Mouse (Mus musculus) thymus, postnatal 4 days (tissue): ENCODE data around the gene Muc1.

Experiments
- DNase-seq: peaks from one replicate; pipeline ENCODE4 v3.0.0; 2021

Gene Muc1

DNA sequence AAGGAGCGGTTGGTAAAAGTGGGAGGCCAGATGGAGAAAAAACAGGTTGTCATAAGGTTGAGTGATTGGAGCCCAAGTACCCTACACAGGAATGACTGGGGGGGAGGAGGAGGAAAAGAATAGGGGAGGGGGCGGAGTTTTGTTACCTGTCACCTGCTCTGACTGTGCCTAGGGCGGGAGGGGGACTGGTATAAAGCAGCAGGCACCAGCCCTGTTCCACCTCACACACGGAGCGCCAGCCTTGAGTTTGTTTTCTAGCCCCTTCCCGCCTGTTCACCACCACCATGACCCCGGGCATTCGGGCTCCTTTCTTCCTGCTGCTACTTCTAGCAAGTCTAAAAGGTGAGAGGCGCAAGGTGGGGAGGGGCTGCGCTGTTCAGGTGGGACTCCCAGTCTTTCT lies at the start of gene Muc1:
Gene Muc1, plus strand, starts transcription at position 222 of the 400 bp plus-strand sequence.
- no peak for DNase-seq

DNA sequence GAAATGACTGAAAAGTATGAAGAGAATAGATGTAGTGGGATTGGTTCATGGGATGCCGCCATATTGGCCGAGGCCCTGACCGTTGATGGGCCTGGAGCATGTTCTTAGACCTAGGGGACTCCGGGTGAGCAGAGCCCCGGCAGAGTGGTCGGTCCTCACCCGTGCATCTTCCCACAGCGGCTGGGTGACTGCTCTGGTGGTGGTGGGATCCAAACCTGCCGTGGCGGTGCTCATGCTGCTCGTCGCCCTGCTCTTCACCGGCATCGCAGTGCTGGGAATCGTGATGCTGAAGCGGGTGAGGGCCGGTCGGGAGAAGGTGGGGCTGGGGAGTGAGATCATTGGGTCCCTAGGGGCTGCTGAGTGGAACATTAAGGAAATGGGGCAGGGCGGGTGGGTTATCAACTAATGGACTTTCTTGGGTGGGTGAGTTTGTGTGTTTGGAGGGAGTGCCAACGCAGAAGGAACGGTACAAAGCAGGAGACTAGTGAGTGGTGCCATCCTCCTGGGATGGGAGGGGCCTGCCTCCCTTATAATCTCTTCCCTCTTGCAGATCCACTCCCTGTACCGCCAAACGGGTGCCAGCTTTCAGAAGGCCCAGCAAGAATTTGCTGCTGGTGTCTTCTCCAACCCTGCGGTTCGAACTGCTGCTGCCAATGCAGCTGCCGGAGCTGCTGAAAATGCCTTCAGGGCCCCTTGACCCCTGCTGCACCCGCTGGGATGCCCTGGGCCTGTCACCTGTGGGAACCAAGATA lies 46.9 kb upstream of the Muc1 start:
- DNase-seq = peak; percentile 27

DNA sequence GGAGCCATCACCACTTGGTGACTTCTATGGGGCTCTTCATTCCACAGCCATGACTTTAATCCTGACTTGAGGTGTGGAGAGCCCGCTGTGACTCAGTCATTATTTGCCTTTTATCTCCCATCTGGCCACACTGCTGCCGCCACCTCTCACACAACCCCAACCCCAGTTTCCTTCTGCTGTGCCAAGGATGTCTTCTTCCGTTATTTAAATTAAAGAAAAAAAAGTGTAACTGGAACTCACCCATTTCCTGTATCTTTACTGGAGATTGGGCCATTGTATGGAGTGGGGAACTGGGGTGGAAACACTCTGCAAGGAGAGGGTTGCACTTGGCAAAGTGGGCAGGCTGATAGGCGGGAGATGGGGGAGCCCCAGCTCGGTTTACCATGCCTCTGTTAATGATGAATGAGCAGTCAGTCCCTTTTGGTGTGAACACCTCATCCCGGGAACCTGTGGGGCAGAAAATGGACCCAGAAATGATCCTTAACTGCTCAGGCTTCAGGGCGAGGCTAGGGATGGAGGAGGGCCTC lies 46.3 kb upstream of the Muc1 start:
- DNase-seq = peak; percentile 28

DNA sequence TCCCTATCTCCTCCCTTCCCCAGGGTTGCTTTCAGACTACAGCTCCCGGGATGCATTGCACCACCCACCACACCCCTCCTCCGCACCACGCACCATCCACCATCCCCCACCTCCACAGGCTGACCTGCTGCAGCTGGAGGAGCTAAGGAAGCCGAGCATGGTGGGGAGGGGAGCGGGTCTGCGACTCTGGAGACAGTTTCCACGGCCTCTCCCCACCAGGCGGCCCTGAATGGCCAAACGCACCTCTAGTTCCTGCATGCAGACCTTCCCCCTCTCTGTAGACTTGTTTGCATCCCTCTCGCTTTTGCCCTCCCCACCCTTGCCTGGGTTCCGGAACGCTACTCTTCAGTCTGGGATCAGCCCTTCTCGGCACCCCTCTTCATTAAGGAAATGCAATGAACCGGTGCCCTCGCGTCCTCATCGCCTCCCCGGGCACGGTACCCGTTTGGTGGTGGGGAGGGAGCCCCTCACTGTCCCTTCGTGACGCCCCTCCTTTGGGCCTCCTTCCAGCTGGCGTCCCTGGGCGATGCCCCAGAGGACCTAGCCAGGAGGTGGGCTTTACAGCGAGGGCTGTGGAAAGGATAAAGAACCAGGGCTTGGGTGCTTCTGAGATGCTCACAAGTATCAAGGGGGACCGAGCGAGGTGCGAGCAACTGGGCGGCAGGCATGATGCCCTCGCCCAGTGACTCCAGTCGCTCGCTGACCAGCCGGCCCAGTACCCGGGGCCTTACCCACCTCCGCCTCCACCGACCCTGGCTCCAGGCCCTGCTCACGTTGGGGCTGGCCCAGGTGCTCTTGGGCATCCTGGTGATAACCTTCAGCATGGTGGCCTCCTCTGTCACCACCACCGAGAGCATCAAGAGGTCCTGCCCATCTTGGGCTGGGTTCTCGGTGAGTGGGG lies 45.5 kb upstream of the Muc1 start, which contains the start of gene Fam189b:
Gene Fam189b, plus strand, starts transcription at position 86 of the 901 bp plus-strand sequence.
- peak; percentile 88 for DNase-seq

DNA sequence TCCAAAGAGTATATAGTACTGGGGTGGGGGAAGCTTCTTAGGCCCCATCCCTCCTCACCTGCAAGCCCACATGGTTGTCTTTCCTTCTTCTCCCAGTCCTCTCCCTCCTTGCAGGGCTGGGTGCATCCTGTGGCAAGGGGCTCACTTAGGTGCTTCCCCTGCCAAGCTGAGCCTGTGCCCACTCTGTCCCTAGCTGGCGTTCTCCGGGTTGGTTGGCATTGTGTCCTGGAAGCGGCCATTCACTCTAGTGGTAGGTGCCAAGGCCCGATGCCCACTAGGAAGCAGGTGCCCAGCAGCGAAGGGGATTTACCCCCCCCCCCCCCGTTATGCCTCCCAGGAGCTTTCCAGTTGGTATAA lies 44.9 kb upstream of the Muc1 start:
- DNase-seq = peak; percentile 33

DNA sequence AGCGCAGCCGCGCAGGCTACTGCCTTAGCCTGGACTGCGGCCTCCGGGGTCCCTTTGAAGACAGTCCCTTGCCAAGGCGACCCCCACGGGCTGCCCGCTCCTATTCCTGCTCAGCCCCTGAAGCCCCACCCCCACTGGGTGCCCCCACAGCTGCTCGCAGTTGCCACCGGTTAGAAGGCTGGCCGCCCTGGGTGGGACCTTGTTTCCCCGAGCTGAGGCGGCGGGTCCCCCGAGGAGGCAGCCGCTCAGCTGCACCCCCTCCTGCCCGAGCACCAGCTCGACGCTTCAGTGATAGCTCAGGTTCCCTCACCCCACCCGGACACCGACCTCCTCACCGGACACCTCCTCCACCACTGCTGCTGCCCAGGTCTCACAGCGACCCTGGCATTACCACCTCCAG lies 41.7 kb upstream of the Muc1 start:
- DNase-seq = peak; percentile 88

DNA sequence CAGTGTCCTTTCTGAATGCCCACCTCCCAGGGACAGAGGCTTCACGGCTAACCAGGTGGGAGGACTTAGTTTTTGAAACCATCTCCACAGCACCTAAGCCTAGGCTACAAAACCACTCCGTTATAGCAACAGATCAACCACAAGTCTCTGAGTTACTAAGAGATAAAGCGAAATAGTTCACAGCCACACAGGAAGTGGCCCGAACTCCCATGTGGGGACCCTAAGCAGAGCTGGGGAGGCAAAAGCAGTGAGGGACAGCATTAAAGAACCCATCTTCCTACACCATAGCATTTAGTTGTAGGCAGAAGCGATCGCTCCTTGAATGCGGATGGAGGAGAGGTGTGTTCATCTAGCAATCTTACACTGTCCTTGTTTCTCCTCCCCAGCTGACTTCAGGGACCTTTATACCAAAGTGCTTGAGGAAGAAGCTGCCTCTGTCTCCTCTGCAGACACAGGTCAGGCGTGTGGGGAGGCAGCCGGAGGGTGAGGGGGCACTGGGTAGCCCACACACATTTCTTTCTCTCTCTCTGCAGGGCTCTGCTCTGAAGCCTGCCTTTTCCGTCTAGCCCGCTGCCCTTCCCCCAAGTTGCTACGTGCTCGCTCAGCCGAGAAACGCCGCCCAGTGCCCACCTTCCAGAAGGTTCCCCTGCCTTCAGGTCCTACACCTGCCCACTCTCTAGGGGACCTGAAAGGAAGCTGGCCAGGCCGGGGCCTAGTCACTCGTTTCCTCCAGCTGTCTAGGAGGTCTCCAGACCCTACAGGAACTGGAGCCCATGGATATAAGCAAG lies 41.0 kb upstream of the Muc1 start:
- DNase-seq = peak; percentile 80

DNA sequence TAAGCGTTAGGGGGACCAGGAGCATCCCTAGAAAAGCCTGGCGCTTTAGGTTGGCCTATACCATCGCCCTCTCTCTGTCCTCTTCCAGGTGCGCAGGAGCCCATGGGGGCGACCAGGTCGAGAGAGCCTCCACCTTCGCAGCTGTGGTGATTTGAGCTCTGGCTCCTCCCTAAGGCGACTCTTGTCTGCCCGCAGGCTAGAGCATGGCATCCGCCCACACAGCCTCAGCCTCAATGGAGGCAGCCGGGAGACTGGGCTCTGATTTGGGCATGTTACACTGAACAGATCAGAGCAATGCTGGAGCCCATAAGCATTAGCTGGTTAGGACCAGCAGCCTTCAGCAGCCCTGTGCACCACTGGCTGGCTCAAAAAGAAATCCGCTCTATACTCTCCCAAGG lies 40.4 kb upstream of the Muc1 start:
- peak; percentile 75 for DNase-seq

DNA sequence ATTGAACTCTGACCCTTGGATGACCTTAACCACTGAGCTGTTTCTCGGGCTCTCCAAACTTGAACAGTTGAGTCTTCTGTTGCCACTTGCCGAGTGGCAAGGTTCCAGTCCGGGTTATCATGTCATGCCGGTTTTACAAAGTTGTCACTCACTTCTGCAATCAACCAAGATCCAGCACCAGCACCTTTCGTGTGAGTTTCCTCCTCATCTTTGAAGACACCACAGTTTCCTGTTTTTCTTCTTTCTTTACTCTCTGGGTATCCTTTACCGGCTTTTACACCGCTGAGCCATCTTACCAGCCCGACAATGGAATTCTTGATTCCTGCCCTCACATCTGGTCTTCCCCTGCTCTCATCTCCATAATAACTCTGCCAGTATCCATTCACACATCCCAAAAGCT lies 38.4 kb upstream of the Muc1 start:
- peak; percentile 62 for DNase-seq

DNA sequence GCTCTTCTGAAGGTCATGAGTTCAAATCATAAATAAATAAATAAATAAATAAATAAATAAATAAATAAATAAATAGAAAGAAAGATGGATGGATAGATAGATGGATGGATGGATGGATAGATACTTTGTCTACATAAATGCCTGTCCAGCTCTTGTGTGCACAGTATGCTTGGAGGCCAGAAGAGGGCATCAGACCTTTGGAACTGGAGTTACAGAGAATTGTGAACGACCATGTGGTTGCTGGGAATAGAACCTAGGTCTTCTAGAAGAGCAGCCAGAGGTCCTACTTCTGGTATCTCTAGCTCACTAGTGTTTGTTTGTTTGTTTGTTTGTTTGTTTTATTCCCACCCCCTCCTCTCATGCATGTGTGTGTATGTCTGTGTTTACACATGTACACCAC lies 35.5 kb upstream of the Muc1 start:
- peak; percentile 13 for DNase-seq

DNA sequence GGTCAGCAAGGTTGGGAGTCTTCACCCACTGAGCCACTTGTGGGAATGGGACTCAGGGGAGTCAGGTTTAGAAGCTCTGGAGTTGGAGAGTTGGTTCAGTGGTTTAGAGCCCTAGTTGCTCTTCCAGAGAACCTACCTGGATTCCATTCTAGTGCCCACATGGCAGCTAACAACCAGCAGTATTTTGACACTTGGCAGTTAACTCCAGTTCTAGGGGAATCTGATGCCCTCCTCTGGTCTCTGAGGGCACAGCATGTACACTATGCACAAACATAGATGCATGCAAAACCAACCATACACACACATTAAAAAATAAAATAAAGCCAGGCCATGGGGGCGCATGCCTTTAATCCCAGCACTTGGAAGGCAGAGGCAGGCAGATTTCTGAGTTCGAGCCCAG lies 35.0 kb upstream of the Muc1 start:
- DNase-seq = peak; percentile 77

DNA sequence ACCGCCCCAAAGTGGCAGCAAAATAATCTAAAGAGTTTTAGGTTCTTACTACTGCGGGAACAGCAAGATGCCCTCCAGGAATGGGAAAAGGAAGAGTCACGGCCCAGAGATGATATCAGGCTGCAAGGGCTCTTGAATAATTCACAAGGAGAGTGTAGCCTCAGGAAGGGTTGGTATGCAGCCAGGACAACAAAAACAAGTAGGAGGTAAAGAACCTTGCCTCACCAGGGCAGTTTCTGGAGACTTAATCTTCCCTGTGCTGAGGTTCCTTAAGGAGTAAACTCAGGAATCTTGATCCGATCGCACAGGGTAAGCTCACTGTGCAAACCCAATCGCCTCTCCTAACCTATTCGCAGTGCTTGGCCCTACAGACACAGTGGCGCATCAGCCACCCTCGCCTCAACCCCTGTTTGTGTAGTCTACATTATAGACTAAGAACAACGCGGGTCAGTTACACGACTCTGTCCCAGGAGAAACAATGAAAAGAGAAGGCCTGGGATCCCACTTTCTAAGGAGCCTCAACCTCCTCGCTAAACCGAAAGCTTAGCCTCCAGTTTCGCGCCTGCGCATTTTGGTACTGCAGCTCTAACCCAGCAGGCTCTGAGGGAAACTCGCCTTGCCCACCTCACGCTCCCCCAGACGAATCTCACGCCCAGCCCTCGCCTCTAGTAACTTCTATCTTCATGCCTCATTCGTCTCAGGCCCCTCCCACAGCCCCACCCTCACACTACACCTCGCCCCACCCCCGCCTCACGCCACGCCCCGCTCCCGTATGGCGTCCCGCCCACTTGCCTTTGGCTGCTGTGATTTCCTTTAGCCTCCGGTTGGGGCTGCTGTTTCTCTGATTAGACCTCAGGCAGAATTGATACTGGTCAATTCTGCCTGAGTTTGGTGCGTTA lies 32.6 kb upstream of the Muc1 start:
- peak; percentile 95 for DNase-seq

DNA sequence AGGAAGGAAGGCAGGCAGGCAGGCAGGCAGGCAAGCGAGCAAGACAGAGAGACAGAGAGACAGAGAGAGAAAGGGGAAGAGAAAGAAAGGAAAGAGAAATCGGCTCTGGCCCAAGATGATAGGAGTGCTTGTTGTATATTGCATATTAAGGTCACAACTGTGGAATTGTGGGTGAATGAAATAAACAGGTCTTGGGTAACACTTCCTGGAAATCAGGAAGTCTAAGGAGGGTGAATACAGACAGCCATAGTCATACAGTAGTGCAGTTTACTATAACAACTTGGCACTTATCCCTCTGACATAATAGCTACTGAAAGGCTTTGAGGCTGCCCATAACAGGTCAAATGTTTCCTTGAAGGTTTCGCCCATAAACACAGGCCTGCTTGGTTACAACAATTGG lies 29.0 kb upstream of the Muc1 start:
- DNase-seq = no peak

DNA sequence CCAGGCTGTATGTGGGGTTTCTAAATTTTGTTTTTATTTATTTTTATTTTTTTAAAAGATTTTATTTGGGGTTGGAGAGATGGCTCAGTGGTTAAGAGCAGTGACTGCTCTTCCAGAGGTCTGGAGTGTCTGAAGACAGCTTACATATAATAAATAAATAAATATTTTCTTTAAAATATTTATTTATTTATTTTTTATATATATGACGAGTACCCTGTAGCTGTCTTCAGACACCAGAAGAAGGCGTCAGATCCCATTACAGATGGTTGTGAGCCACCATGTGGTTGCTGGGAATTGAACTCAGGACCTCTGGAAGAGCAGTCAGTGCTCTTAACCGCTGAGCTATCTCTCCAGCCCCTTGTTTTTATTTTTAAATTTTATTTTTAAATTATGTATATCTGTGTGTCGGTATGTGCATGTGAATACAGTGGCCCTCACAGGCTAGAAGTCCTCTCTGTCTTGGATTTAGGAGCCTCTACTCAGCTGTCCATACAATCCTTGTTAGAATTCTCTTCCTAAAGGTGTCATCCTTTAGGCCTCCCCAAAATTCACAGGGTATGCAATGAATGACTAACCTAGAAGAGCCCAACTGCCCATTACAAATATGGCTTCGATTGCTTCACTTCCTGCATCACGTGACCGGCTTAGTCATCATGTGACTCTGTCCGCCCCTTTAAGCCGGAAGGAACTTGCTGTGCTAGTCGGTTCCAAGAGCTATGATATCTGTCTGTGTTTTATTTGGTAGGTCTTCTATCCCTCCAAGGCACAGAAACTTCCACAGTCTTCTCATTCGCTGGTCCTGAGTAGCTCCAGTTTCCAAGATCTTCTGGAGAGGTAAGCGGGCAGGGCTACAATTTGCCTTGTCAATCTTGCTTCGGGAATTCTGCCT lies 26.4 kb upstream of the Muc1 start, which contains the start of gene Gba:
Gene Gba, plus strand, starts transcription at position 676 of the 889 bp plus-strand sequence.
- DNase-seq = peak; percentile 89

DNA sequence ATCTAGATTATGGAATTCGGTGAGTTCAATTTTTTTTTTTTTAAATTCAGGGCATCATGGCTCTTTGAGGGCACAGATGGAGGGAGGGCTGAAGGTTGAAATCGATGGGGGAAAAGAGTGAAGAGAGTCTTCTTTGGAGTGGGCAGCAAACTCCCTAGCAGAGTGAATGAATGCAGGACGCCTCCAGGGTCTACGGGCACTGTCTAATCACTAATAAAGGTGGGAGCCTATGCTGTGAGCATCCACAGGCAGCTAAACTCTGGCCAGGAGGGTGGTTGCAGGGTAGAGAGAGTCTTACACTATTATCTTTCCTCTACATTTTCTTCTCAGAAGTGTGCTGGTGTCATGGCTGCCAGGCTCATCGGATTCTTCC lies 25.7 kb upstream of the Muc1 start:
- no peak for DNase-seq

DNA sequence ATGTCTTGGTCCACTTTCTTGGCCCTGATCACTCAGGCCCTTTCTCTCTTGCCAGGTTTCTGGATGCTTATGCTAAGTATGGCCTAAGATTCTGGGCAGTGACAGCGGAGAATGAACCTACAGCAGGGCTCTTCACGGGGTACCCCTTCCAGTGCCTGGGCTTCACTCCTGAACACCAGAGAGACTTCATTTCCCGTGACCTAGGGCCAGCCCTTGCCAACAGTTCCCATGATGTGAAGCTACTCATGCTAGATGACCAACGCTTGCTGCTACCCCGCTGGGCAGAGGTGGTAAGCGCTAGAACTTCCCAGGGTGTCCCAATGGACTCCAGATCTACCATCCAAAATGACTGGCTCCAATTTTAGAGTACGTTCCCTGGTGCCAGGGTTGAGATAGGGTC lies 22.8 kb upstream of the Muc1 start:
- DNase-seq = no peak

DNA sequence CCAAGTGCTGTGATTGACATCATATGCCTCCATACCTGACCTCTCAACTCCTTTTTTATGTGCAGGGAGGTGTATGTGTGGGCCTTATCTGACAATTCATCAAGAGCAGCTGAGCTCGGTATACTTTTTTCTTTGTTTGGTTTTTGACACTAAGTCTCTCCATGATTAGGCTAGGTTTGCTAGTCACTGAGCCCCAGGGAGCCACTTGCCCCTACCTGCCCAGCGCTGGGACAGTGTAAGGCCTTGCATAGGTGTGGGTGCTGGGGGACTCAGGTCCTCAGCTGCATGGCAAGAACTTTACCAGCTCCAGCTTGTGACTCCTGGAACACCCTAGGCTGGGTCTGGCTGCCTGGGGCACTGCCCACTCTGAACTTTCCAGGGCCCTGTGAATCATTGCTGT lies 22.2 kb upstream of the Muc1 start:
- DNase-seq = no peak

DNA sequence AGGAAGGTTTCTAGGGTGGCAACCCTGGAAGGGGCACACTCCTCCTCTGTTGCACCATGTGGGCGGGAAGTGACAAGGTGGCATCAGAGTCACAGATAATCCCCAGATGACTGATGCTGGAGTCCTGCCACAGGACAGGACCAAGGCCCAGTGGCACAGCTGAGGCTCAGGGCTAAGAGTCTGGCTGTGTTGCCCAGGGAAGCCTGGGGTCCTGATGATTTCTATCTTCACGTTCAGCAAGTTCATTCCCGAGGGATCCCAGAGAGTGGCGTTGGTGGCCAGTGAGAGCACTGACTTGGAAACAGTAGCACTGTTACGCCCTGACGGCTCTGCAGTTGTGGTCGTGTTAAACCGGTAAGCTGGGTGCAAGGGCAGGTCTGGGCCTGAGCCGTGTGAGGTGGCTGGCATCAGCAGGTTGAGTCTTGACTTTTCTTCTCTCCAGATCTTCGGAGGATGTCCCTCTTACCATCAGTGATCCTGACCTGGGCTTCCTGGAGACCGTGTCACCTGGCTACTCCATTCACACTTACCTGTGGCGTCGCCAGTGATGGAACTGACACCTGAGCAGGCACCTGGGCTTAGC lies 20.7 kb upstream of the Muc1 start:
- no peak for DNase-seq

DNA sequence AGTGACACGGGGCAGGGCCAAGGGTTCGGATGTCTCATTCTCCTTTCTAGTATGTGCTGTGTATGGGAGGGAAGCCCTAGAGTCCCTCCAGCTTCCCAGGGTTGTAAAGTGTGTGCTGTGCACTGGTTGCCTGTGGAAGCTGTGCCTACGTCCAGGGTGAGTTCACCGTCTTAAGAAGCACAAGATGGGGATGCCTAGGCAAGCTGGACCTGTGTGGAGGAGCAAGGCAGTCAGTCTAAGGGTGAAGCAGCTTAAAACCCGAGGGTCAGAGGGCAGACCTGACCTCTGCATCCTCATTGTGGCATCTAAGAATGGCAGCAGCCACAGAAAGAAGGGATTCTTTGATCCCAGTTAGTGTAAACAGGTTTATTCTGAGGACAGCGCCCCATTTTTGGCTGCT lies 20.1 kb upstream of the Muc1 start:
- no peak for DNase-seq

DNA sequence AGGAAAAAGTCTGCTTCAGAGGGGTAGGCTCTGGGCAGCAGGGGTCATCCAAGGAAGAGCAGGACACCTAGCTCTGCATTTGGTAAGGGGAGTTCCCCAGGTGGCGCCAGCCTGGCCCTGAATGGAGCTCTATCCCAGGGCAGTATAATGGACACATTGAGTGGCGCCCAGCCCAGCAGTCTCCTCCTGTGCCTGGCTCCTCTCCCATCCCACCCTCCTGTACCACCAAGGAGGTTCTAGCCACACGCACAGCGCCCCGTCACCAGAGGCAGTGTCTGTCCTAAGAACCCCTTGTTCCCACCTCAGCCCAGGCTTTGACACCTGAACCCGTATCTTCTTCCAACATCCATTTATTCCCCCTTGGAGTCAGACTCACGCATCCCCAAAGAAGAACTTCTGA lies 19.1 kb upstream of the Muc1 start:
- DNase-seq = no peak

DNA sequence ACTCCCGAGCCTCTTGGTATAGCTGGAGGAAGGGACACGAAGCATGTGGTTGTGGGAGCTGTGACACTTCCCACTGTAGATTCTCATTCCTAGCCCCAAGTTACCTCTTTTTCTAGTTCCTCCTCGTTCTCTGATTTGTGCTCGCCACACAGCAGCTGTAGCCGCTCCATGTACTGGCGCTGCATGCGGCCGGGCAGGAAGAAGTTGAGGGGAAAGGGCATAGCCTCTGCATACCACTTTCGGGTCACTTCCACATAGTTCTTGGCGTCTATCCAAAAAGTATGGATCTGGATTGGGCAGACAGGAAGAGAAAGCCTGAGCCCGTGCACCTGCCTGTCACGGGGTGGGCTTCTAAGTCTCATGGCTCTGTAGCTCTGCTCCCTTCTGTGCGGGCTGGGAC lies 18.7 kb upstream of the Muc1 start:
- no peak for DNase-seq
